Mouse (Mus musculus) C2C12 (cell line): ENCODE data around the gene Fkbp4. TPM values are rescaled to one million over a fixed set of nuclear protein-coding genes. Genes with fewer than 3 reads are reported as not detected.

Experiments used
- H3K27me3 ChIP-seq: one replicate; pipeline ENCODE4 v1.6.1; 2011; ENCODE audit not compliant: control insufficient read depth, insufficient read depth, insufficient read length
- H3K36me3 ChIP-seq: one replicate; pipeline ENCODE4 v1.6.1; 2011; ENCODE audit not compliant: control insufficient read depth, insufficient read depth
- H3K4me3 ChIP-seq: one replicate; pipeline ENCODE4 v1.5.1; 2011; ENCODE audit warnings: mild to moderate bottlenecking, control low read depth; ENCODE audit not compliant: poor library complexity, insufficient read depth, severe bottlenecking
- H3K79me2 ChIP-seq: one replicate; pipeline ENCODE4 v1.6.1; 2011; ENCODE audit not compliant: control insufficient read depth, insufficient read depth
- H3K79me3 ChIP-seq: one replicate; pipeline ENCODE4 v1.6.1; 2011; ENCODE audit warnings: low read depth, control low read depth
- H3ac ChIP-seq: one replicate; pipeline ENCODE3; 2011; ENCODE audit warnings: low read depth; ENCODE audit not compliant: control insufficient read depth, insufficient read length
- CEBPB ChIP-seq: IDR thresholded peaks from one replicate; pipeline ENCODE4 v1.6.1; 2011; ENCODE audit warnings: low read depth, mild to moderate bottlenecking, control low read depth, moderate library complexity
- CTCF ChIP-seq: IDR thresholded peaks from one replicate; pipeline ENCODE4 v1.5.1; 2011; ENCODE audit not compliant: control insufficient read depth, insufficient read depth, insufficient read length
- FOSL1 ChIP-seq: IDR thresholded peaks from one replicate; pipeline ENCODE4 v1.8.0; 2011; ENCODE audit warnings: mild to moderate bottlenecking, low read length; ENCODE audit not compliant: poor library complexity, insufficient read depth, severe bottlenecking
- MAX ChIP-seq: IDR thresholded peaks from one replicate; pipeline ENCODE4 v1.6.1; 2011; ENCODE audit warnings: mild to moderate bottlenecking, control low read depth
- MYOD1 ChIP-seq: IDR thresholded peaks from one replicate; pipeline ENCODE4 v1.6.1; 2011; ENCODE audit warnings: low read depth; ENCODE audit not compliant: control insufficient read depth, insufficient read length
- MYOG ChIP-seq: IDR thresholded peaks from one replicate; pipeline ENCODE4 v1.6.1; 2011; ENCODE audit not compliant: control insufficient read depth, insufficient read length; ENCODE audit errors: extremely low read depth
- USF1 ChIP-seq: IDR thresholded peaks from one replicate; pipeline ENCODE4 v1.6.1; 2011; ENCODE audit warnings: low read depth, mild to moderate bottlenecking, control low read depth, moderate library complexity
- polyA plus RNA-seq: library from polyadenylated mRNA; unstranded; fragments of >200 nt; fragmentation: generic; extraction: Trizol; gene quantifications from one replicate; pipeline ENCODE4 v1.2.1, GENCODE M21; 2012; ENCODE audit warnings: missing spikeins

Fkbp4 gene
- polyA plus RNA-seq, 1 experiment: 399 TPM

DNA sequence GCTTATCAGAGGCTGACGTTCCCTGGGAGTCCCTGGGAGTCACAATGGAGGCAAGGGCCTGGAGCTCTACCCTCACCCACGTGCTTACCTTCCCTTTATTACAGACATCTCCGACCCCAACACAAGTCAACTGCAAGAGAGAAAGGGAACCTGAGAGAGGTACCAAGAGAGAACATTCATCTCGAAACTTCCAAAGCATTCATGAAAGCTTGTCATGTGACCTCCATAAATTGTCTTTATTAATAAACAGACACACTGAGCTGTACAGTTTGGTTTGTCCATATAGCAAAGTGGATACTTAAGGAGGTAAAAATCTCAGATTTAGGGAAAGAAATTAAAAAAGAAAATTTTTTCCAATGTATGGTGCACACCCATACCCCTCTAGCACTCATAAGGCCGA lies 22.3 kb downstream of the Fkbp4 start:
- no peak for TF ChIP-seq MYOG
- no peak overlapping the region for H3ac ChIP-seq
- H3K79me3 ChIP-seq: peaks cover 21% of the 10 kb centered on the region
- H3K79me2 ChIP-seq: peaks cover 41% of the 10 kb centered on the region
- no peaks in the 10 kb centered on the region for H3K27me3 ChIP-seq
- peaks cover 32% of the 10 kb centered on the region for H3K36me3 ChIP-seq
- no peak overlapping the region for H3K4me3 ChIP-seq

GRCm38 (mm10) chr6:128411115-128411514 lies 27.4 kb downstream of the Fkbp4 start:
- no peak for TF ChIP-seq MYOD1
- no peak for TF ChIP-seq CEBPB
- TF ChIP-seq CTCF: peak; percentile 55
- no peak for TF ChIP-seq MAX
- no peak for TF ChIP-seq FOSL1
- TF ChIP-seq MYOG: no peak
- TF ChIP-seq USF1: no peak
- H3K4me3 ChIP-seq: no peak overlapping the region
- no peaks in the 10 kb centered on the region for H3K79me3 ChIP-seq
- no peaks in the 10 kb centered on the region for H3K27me3 ChIP-seq
- peaks cover 56% of the 10 kb centered on the region for H3K36me3 ChIP-seq
- no peak overlapping the region for H3ac ChIP-seq
- H3K79me2 ChIP-seq: no peaks in the 10 kb centered on the region

DNA sequence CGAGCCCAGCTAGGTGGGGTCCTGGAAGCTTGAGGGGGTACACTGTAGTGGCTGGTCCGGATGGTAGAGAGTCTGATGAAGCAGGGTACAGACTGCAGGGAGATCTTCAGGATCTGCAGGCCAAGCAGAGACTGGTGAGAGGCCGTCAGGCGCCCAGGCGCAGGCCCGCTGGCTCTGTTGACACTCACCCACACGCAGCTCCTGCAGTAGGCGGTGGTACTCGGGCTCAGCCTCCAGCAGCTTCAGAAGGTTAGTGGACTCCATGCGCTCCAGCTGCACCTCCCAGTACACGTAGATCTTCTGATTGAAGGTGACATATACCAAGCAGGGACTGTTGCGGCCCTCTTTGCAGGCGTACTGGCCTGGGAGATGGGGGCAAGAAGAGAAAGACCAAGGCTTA lies 28.2 kb downstream of the Fkbp4 start:
- Histone ChIP-seq H3K27me3 (no peaks in the 10 kb centered on the region), H3K36me3 (peaks cover 59% of the 10 kb centered on the region), H3K79me2 (no peaks in the 10 kb centered on the region), H3K79me3 (no peaks in the 10 kb centered on the region), H3K4me3 (no peak overlapping the region), H3ac (no peak overlapping the region)
- no peak for TF ChIP-seq MAX
- no peak for TF ChIP-seq USF1
- TF ChIP-seq MYOD1: no peak
- no peak for TF ChIP-seq CTCF
- no peak for TF ChIP-seq MYOG
- no peak for TF ChIP-seq CEBPB

GRCm38 (mm10) chr6:128408544-128409125 lies 29.8 kb downstream of the Fkbp4 start:
- Histone ChIP-seq H3K4me3 (no peak overlapping the region), H3K27me3 (no peaks in the 10 kb centered on the region), H3K36me3 (peaks cover 59% of the 10 kb centered on the region), H3ac (no peak overlapping the region), H3K79me3 (no peaks in the 10 kb centered on the region), H3K79me2 (no peaks in the 10 kb centered on the region)
- TF ChIP-seq USF1: no peak

- H3ac ChIP-seq: no peak overlapping the region
- no peak overlapping the region for H3K4me3 ChIP-seq
- H3K79me2 ChIP-seq: no peaks in the 10 kb centered on the region
- peaks cover 27% of the 10 kb centered on the region for H3K36me3 ChIP-seq
- H3K27me3 ChIP-seq: no peaks in the 10 kb centered on the region
- no peaks in the 10 kb centered on the region for H3K79me3 ChIP-seq
- TF ChIP-seq MYOG (no peak), CEBPB (no peak), FOSL1 (no peak), CTCF (no peak), MAX (no peak), MYOD1 (no peak)
Observed at GRCm38 (mm10) chr6:128404708-128405107, 33.8 kb downstream of the Fkbp4 start.

DNA sequence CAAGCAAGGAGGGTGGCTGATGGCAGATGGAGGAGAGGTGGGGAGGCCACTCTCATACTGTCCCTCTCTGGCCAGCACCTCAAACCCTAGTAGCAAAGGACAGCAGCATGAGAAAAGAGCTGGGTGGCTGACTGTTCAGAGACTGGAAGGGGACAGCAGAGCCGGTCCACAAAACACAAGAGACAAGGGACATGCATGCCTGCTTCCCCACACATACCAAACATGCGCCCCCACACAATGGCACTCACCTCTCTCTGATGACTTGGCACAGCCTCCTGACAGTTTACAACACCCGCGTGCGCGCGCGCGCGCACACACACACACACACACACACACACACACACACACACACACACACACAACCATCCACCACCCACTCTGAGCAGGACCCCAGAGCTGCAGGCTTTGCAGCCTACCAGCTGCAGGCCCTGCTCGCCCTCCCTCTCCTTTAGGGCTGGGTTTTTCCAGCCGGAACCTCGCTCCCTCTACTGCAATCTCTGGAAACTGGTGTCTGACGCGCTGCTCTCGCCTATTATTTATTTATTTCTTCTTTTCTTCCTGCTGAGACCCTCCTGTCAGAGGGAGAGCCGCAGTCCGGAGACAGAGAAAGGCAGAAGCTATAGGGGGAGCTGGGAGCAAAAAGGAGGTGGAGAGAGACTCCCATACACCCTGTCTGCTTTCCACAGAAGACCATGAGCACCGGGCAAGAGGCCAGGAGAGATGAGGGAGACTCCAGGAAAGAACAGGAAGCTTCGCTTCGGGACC lies 38.9 kb downstream of the Fkbp4 start:
- Histone ChIP-seq H3ac (no peak overlapping the region), H3K36me3 (no peaks in the 10 kb centered on the region), H3K27me3 (no peaks in the 10 kb centered on the region), H3K79me2 (no peaks in the 10 kb centered on the region), H3K79me3 (no peaks in the 10 kb centered on the region), H3K4me3 (no peak overlapping the region)
- TF ChIP-seq CTCF: no peak
